Mouse (Mus musculus): ENCODE data around the gene Adora1. TPM values are rescaled to one million over a fixed set of nuclear protein-coding genes. Genes with fewer than 3 reads are reported as not detected.

Gene Adora1
- total and polyA plus RNA-seq, 3 experiments = not detected

DNA sequence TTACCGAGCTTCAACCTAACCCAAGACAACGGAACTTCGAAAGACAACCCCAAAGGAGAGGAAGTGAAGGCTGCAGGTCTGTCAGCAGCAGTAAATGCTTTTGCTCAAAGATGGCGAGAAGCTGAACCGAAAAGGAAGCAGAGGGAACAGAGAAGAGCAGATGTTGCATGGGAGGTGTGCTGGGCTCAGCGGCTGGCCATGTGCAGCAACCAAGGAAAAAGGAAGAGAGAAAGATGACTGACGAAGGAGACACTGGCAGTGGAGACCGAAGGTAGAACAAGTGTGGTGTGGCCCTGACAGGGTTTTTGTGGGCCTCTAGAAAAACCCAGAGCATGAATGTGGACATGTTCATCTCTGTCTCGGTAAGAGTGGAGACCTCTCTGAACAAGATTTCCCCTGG lies 5.5 kb upstream of the Adora1 start:
- Histone ChIP-seq H3K4me1 (ENCODE audit: control insufficient read depth in 1 of 2, insufficient read depth in 2 of 2, low read length in 2 of 2) (peaks cover 0 to 3% of the 10 kb centered on the region in 2 experiments; a peak in 1 of 4 replicates), H3K27ac (ENCODE audit: control insufficient read depth, low read depth, low read length) (no peak overlapping the region), H3K27me3 (ENCODE audit: control insufficient read depth in 1 of 2, insufficient read depth in 2 of 2, low read length in 2 of 2) (peaks cover 0 to 3% of the 10 kb centered on the region in 2 experiments; a peak in 3 of 4 replicates), H3K4me3 (ENCODE audit: control insufficient read depth in 1 of 2, insufficient read depth in 1 of 2, low read depth in 2 of 2, low read length in 2 of 2) (no peak overlapping the region), H3K36me3 (ENCODE audit: control insufficient read depth in 1 of 2, insufficient read depth in 2 of 2, low read length in 2 of 2) (no peaks in the 10 kb centered on the region), H3K79me2 (ENCODE audit: control insufficient read depth, insufficient read depth, low read length, poor library complexity) (no peaks in the 10 kb centered on the region), H3K9me3 (replicated peaks; ENCODE audit: insufficient read depth, low read length) (no peaks in the 10 kb centered on the region), H3K9ac (ENCODE audit: control insufficient read depth, low read depth, low read length, poor library complexity, severe bottlenecking) (no peak overlapping the region)
- TF ChIP-seq EP300 (IDR thresholded peaks at IDR 0.05; ENCODE audit: low read depth in 1 of 2, low read length in 2 of 2) (no peak), HCFC1 (IDR thresholded peaks at IDR 0.05; ENCODE audit: low read depth, low read length) (no peak), CTCF (IDR thresholded peaks at IDR 0.05 in 2 of 3, conservative IDR thresholded peaks at IDR 0.05 in 1 of 3; ENCODE audit: control insufficient read depth in 1 of 3, insufficient read depth in 1 of 3, low read depth in 2 of 3, low read length in 3 of 3, poor library complexity in 1 of 3, severe bottlenecking in 1 of 3) (no peak), NELFE (IDR thresholded peaks at IDR 0.05; ENCODE audit: low read depth, low read length) (no peak), SIN3A (IDR thresholded peaks at IDR 0.05; ENCODE audit: low read length) (no peak), GABPA (IDR thresholded peaks at IDR 0.05; ENCODE audit: low read depth, low read length) (no peak), JUND (IDR thresholded peaks at IDR 0.05; ENCODE audit: low read depth, low read length) (no peak), ZNF384 (IDR thresholded peaks at IDR 0.05; ENCODE audit: low read depth, low read length) (no peak), E2F4 (IDR thresholded peaks at IDR 0.05; ENCODE audit: borderline replicate concordance, low read depth, low read length) (no peak), TCF12 (IDR thresholded peaks at IDR 0.05; ENCODE audit: low read depth, low read length) (no peak), ELF1 (IDR thresholded peaks at IDR 0.05; ENCODE audit: low read depth, low read length) (no peak), USF2 (IDR thresholded peaks at IDR 0.05; ENCODE audit: borderline replicate concordance in 1 of 2, insufficient read depth in 1 of 2, low read depth in 1 of 2, low read length in 2 of 2) (no peak), TBP (IDR thresholded peaks at IDR 0.05; ENCODE audit: low read depth, low read length) (no peak), BHLHE40 (IDR thresholded peaks at IDR 0.05; ENCODE audit: borderline replicate concordance, low read depth, low read length) (no peak), MEF2A (IDR thresholded peaks at IDR 0.05; ENCODE audit: extremely low read depth, insufficient replicate concordance, low read depth, low read length, poor library complexity, severe bottlenecking) (no peak), ZKSCAN1 (IDR thresholded peaks at IDR 0.05; ENCODE audit: low read depth, low read length) (no peak), SMC3 (IDR thresholded peaks at IDR 0.05; ENCODE audit: low read depth, low read length) (no peak), CHD2 (IDR thresholded peaks at IDR 0.05; ENCODE audit: low read length) (no peak)
- DNase-seq (ENCODE audit: low read depth, low spot score) = no peak

DNA sequence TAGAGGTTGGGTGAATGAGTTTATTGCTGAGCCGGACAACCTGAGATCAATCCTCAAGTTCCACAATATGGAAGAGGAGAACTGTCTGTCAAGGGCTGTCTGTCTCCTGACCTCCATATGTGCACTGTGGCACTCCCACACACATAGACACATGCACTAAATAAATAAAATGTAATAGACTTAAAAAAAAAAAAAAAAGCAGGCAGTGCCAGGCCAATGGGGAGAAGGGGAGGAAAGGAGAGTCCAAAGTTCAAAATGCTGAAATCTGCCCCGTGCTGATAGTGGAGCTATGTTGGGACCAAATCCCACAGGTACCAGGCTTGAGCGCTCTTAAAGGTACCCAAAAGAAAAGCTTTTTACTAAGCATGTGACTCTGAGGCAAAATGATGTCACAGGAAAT lies 2.2 kb upstream of the Adora1 start:
- no peak for DNase-seq (ENCODE audit: low read depth, low spot score)
- Histone ChIP-seq H3K9me3 (replicated peaks; ENCODE audit: insufficient read depth, low read length) (no peaks in the 10 kb centered on the region), H3K27ac (ENCODE audit: control insufficient read depth, low read depth, low read length) (no peak overlapping the region), H3K27me3 (ENCODE audit: control insufficient read depth in 1 of 2, insufficient read depth in 2 of 2, low read length in 2 of 2) (peaks cover 0 to 1% of the 10 kb centered on the region in 2 experiments; a peak in 2 of 4 replicates), H3K9ac (ENCODE audit: control insufficient read depth, low read depth, low read length, poor library complexity, severe bottlenecking) (no peak overlapping the region), H3K4me3 (ENCODE audit: control insufficient read depth in 1 of 2, insufficient read depth in 1 of 2, low read depth in 2 of 2, low read length in 2 of 2) (no peak overlapping the region), H3K79me2 (ENCODE audit: control insufficient read depth, insufficient read depth, low read length, poor library complexity) (no peaks in the 10 kb centered on the region), H3K4me1 (ENCODE audit: control insufficient read depth in 1 of 2, insufficient read depth in 2 of 2, low read length in 2 of 2) (peaks cover 0 to 10% of the 10 kb centered on the region in 2 experiments; a peak in 2 of 4 replicates), H3K36me3 (ENCODE audit: control insufficient read depth in 1 of 2, insufficient read depth in 2 of 2, low read length in 2 of 2) (no peaks in the 10 kb centered on the region; a peak in 1 of 4 replicates)
- no peak for TF ChIP-seq ETS1 (IDR thresholded peaks at IDR 0.05; ENCODE audit: low read depth, low read length)
- no peak for TF ChIP-seq MXI1 (IDR thresholded peaks at IDR 0.05; ENCODE audit: low read depth, low read length)
- TF ChIP-seq BHLHE40 (IDR thresholded peaks at IDR 0.05; ENCODE audit: borderline replicate concordance, low read depth, low read length) = no peak
- no peak for TF ChIP-seq CHD2 (IDR thresholded peaks at IDR 0.05; ENCODE audit: low read length)
- TF ChIP-seq ELF1 (IDR thresholded peaks at IDR 0.05; ENCODE audit: low read depth, low read length) = no peak
- TF ChIP-seq MAFK (IDR thresholded peaks at IDR 0.05; ENCODE audit: borderline replicate concordance, low read depth, low read length) = no peak
- no peak for TF ChIP-seq USF1 (IDR thresholded peaks at IDR 0.05; ENCODE audit: low read depth, low read length)
- TF ChIP-seq RAD21 (IDR thresholded peaks at IDR 0.05; ENCODE audit: low read depth, low read length) = no peak
- TF ChIP-seq SIN3A (IDR thresholded peaks at IDR 0.05; ENCODE audit: low read length) = no peak
- no peak for TF ChIP-seq MAZ (IDR thresholded peaks at IDR 0.05; ENCODE audit: low read depth, low read length)
